Mouse (Mus musculus): ENCODE results near the gene Cdkl3.

DNA sequence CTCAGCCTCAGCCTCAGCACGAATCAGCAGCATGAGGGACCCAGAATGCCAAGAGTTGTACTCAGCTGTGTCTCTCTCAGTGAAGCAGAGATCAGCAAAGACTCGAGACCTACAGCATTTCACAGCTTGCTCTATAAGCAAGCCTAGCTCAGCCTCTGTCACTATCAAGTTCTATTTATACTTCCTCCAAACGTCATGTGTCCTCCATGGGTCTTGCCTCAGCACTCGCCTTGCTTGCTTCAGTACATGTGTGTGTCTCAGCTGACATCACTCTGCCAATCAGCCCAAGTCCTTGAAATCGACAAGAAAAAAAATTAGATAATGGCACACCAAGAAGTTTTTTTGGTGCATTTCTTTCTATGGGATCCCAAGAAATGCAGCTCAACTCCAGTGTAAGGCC is 52.2 kb downstream of the Cdkl3 start:
- TF ChIP-seq CTCF (IDR thresholded peaks at IDR 0.05; ENCODE audit: extremely low read depth, insufficient read length, insufficient replicate concordance, low read depth, low read length) (no peak), POLR2A (IDR thresholded peaks at IDR 0.05; ENCODE audit: low read depth, low read length) (no peak)
